Mouse (Mus musculus) kidney, postnatal 0 days (tissue): Measurements from ENCODE around the gene Hk3. TPM values are rescaled to one million over a fixed set of nuclear protein-coding genes. Genes with fewer than 3 reads are reported as not detected.

Experiments used
- ATAC-seq: fragments of 200-750 bp; cut with Nextera tagmentation; replicated peaks from 2 replicates; pipeline ENCODE4 v1.8.0; 2017; ENCODE audit warnings: low read depth, moderate number of reproducible peaks, moderate TSS enrichment, moderate library complexity; ENCODE audit not compliant: low FRiP score
- DNase-seq: peaks from one replicate; pipeline ENCODE4 v3.0.0-alpha.2; 2016; ENCODE audit warnings: low spot score
- H3K27ac ChIP-seq: fragments of 300-500 bp; sonication (generic); 2 replicates; pipeline ENCODE4 v1.5.1; 2014; ENCODE audit warnings: mild to moderate bottlenecking
- H3K27me3 ChIP-seq: fragments of 300-500 bp; sonication (generic); 2 replicates; pipeline ENCODE4 v1.6.1; 2014; ENCODE audit warnings: low read length, mixed read lengths; ENCODE audit not compliant: insufficient read depth
- H3K36me3 ChIP-seq: fragments of 300-500 bp; sonication (generic); 2 replicates; pipeline ENCODE4 v1.6.1; 2014; ENCODE audit warnings: low read length, mixed read lengths; ENCODE audit not compliant: insufficient read depth
- H3K4me1 ChIP-seq: fragments of 300-500 bp; sonication (generic); replicated peaks from 2 replicates; pipeline ENCODE4 v1.6.1; 2014; ENCODE audit warnings: antibody characterized with exemption, low read length, mixed read lengths; ENCODE audit not compliant: insufficient read depth
- H3K4me2 ChIP-seq: fragments of 300-500 bp; sonication (generic); 2 replicates; pipeline ENCODE4 v1.6.1; 2014; ENCODE audit warnings: mild to moderate bottlenecking, low read length, moderate library complexity, mixed read lengths
- H3K4me3 ChIP-seq: fragments of 300-500 bp; sonication (generic); replicated peaks from 2 replicates; pipeline ENCODE4 v1.5.1; 2014; ENCODE audit warnings: low read depth, low read length
- H3K9ac ChIP-seq: fragments of 300-500 bp; sonication (generic); 2 replicates; pipeline ENCODE4 v1.6.1; 2014; ENCODE audit warnings: low read depth, low read length
- H3K9me3 ChIP-seq: fragments of 300-500 bp; sonication (generic); replicated peaks from 2 replicates; pipeline ENCODE4 v1.6.1; 2016; ENCODE audit warnings: low read length, inconsistent platforms, mixed read lengths
- CTCF ChIP-seq: IDR thresholded peaks from 2 replicates; pipeline ENCODE4 v1.5.1; 2016; ENCODE audit warnings: antibody characterized with exemption, low read depth, mild to moderate bottlenecking, moderate library complexity
- WGBS: fragments of 180-500 bp; shearing (Covaris S2); extraction: QIAGEN DNeasy Blood & Tissue Kit; methylation state at CpG from one replicate; pipeline ENCODE4 v1.1.7; 2014; 5-methylcytosine and 5-hydroxymethylcytosine counted together
- polyA plus RNA-seq: library from polyadenylated mRNA; unstranded; fragments of >200 nt; fragmentation: Nextera tagmentation; extraction: Ambion mirVana; gene quantifications from 2 replicates; pipeline ENCODE4 v1.2.1, GENCODE M21; 2015

Gene Hk3
- polyA plus RNA-seq, 1 experiment from 2014 or later: 0.61 TPM

GRCm38 (mm10) chr13:55022715-55023114 lies 1.5 kb upstream of the Hk3 start:
- Histone ChIP-seq H3K27ac (no peak overlapping the region), H3K36me3 (no peaks in the 10 kb centered on the region; the same call in 1 of the 2 replicates), H3K4me1 (no peaks in the 10 kb centered on the region), H3K27me3 (no peaks in the 10 kb centered on the region), H3K4me3 (no peak overlapping the region), H3K9me3 (no peaks in the 10 kb centered on the region), H3K9ac (no peak overlapping the region), H3K4me2 (no peak overlapping the region)
- TF ChIP-seq CTCF: no peak
- ATAC-seq (no peak), DNase-seq (peak; percentile 34)
- 64% methylated on average over 9 of the region's 9 CpGs for WGBS

GRCm38 (mm10) chr13:55022256-55022655 lies 1.1 kb upstream of the Hk3 start:
- no peak for ATAC-seq

GRCm38 (mm10) chr13:55020051-55020450 lies 1.1 kb downstream of the Hk3 start:
- H3K36me3 ChIP-seq: no peaks in the 10 kb centered on the region
- H3K4me2 ChIP-seq: no peak overlapping the region
- DNase-seq: no peak
- 81% methylated on average over 4 of the region's 4 CpGs for WGBS
- H3K27ac ChIP-seq: no peak overlapping the region
- no peak overlapping the region for H3K4me3 ChIP-seq
- no peaks in the 10 kb centered on the region for H3K4me1 ChIP-seq
- TF ChIP-seq CTCF: no peak
- H3K9me3 ChIP-seq: no peaks in the 10 kb centered on the region
- H3K27me3 ChIP-seq: no peaks in the 10 kb centered on the region
- no peak overlapping the region for H3K9ac ChIP-seq
- ATAC-seq: no peak

More at GRCm38 (mm10) chr13:55022256-55022655, 1.1 kb upstream of the Hk3 start:
- no peak for TF ChIP-seq CTCF
- H3K4me3 ChIP-seq: no peak overlapping the region
- DNase-seq: no peak
- H3K36me3 ChIP-seq: no peaks in the 10 kb centered on the region
- H3K9ac ChIP-seq: no peak overlapping the region
- 49% methylated on average over 4 of the region's 4 CpGs for WGBS
- H3K4me1 ChIP-seq: no peaks in the 10 kb centered on the region
- no peak overlapping the region for H3K4me2 ChIP-seq
- no peaks in the 10 kb centered on the region for H3K9me3 ChIP-seq
- no peaks in the 10 kb centered on the region for H3K27me3 ChIP-seq
- no peak overlapping the region for H3K27ac ChIP-seq

- H3K36me3 ChIP-seq: no peaks in the 10 kb centered on the region
- no peaks in the 10 kb centered on the region for H3K9me3 ChIP-seq
- H3K4me3 ChIP-seq: no peak overlapping the region
- no peak overlapping the region for H3K4me2 ChIP-seq
- 69% methylated on average over 3 of the region's 3 CpGs for WGBS
- H3K4me1 ChIP-seq: no peaks in the 10 kb centered on the region
- H3K9ac ChIP-seq: no peak overlapping the region
- no peaks in the 10 kb centered on the region for H3K27me3 ChIP-seq
- no peak for ATAC-seq
- H3K27ac ChIP-seq: no peak overlapping the region
- TF ChIP-seq CTCF: no peak
- DNase-seq: no peak
These were observed 2.0 kb downstream of the Hk3 start for GRCm38 (mm10) chr13:55019181-55019580.

GRCm38 (mm10) chr13:55018700-55019099 lies 2.5 kb downstream of the Hk3 start:
- Histone ChIP-seq H3K9ac (no peak overlapping the region), H3K4me1 (no peaks in the 10 kb centered on the region), H3K27ac (no peak overlapping the region), H3K36me3 (no peaks in the 10 kb centered on the region), H3K9me3 (no peaks in the 10 kb centered on the region), H3K4me3 (no peak overlapping the region), H3K4me2 (no peak overlapping the region), H3K27me3 (no peaks in the 10 kb centered on the region)
- TF ChIP-seq CTCF: no peak
- ATAC-seq (no peak), DNase-seq (no peak)
- WGBS: 83% methylated on average over 9 of the region's 9 CpGs

GRCm38 (mm10) chr13:55017898-55018599 lies 3.1 kb downstream of the Hk3 start:
- H3K9ac ChIP-seq: no peak overlapping the region
- no peaks in the 10 kb centered on the region for H3K4me1 ChIP-seq
- ATAC-seq (no peak), DNase-seq (no peak)
- H3K9me3 ChIP-seq: no peaks in the 10 kb centered on the region
- 73% methylated on average over 8 of the region's 8 CpGs for WGBS
- no peak overlapping the region for H3K4me3 ChIP-seq
- no peaks in the 10 kb centered on the region for H3K36me3 ChIP-seq
- no peak for TF ChIP-seq CTCF
- H3K27me3 ChIP-seq: no peaks in the 10 kb centered on the region
- H3K27ac ChIP-seq: no peak overlapping the region
- no peak overlapping the region for H3K4me2 ChIP-seq
